Mouse (Mus musculus) embryonic facial prominence, embryonic 14.5 days (tissue): ENCODE data around the gene Crybb2. TPM values are rescaled to one million over a fixed set of nuclear protein-coding genes. Genes with fewer than 3 reads are reported as not detected.
"Not testable (repeated sequence)": the region's sequence is repeated elsewhere in the genome, so short reads cannot be mapped to it uniquely, and the experiment has no call there.

ENCODE experiments used
- ATAC-seq: fragments of 200-750 bp; cut with Nextera tagmentation; 2 replicates; pipeline ENCODE4 v1.8.0; 2017; ENCODE audit warnings: low read depth, moderate number of reproducible peaks, moderate TSS enrichment
- DNase-seq: peaks from one replicate; pipeline ENCODE4 v3.0.0-alpha.2; 2015; ENCODE audit warnings: low spot score
- H3K27ac ChIP-seq: fragments of 300-500 bp; sonication (generic); replicated peaks from 2 replicates; pipeline ENCODE4 v1.5.1; 2014; ENCODE audit warnings: low read depth, mild to moderate bottlenecking, low read length, moderate library complexity
- H3K27me3 ChIP-seq: fragments of 300-500 bp; sonication (generic); replicated peaks from 2 replicates; pipeline ENCODE4 v1.6.1; 2014; ENCODE audit warnings: low read length; ENCODE audit not compliant: control insufficient read depth, insufficient read depth
- H3K36me3 ChIP-seq: fragments of 300-500 bp; sonication (generic); 2 replicates; pipeline ENCODE4 v1.6.1; 2014; ENCODE audit warnings: low read length, mixed read lengths; ENCODE audit not compliant: control insufficient read depth, insufficient read depth
- H3K4me1 ChIP-seq: fragments of 300-500 bp; sonication (generic); 2 replicates; pipeline ENCODE4 v1.6.1; 2014; ENCODE audit warnings: antibody characterized with exemption, low read length; ENCODE audit not compliant: control insufficient read depth, insufficient read depth
- H3K4me2 ChIP-seq: fragments of 300-500 bp; sonication (generic); 2 replicates; pipeline ENCODE4 v1.6.1; 2014; ENCODE audit warnings: low read depth, mild to moderate bottlenecking, low read length, moderate library complexity, mixed read lengths
- H3K4me3 ChIP-seq: fragments of 300-500 bp; sonication (generic); 2 replicates; pipeline ENCODE4 v1.5.1; 2014; ENCODE audit warnings: low read depth, mild to moderate bottlenecking, low read length
- H3K9ac ChIP-seq: fragments of 300-500 bp; sonication (generic); 2 replicates; pipeline ENCODE4 v1.6.1; 2014; ENCODE audit warnings: low read depth, mild to moderate bottlenecking, low read length, moderate library complexity, mixed read lengths
- H3K9me3 ChIP-seq: fragments of 300-500 bp; sonication (generic); 2 replicates; pipeline ENCODE4 v1.6.1; 2016; ENCODE audit warnings: low read length; ENCODE audit not compliant: control insufficient read depth
- WGBS: fragments of 180-500 bp; shearing (Covaris S2); extraction: QIAGEN DNeasy Blood & Tissue Kit; methylation state at CpG from one replicate; pipeline ENCODE4 v1.1.7; 2014; 5-methylcytosine and 5-hydroxymethylcytosine counted together
- polyA plus RNA-seq: library from polyadenylated mRNA; unstranded; fragments of >200 nt; fragmentation: Nextera tagmentation; extraction: Ambion mirVana; gene quantifications from 2 replicates; pipeline ENCODE4 v1.2.1, GENCODE M21; 2014

The Crybb2 gene
- polyA plus RNA-seq, 1 experiment from 2014 or later, result not detected

DNA sequence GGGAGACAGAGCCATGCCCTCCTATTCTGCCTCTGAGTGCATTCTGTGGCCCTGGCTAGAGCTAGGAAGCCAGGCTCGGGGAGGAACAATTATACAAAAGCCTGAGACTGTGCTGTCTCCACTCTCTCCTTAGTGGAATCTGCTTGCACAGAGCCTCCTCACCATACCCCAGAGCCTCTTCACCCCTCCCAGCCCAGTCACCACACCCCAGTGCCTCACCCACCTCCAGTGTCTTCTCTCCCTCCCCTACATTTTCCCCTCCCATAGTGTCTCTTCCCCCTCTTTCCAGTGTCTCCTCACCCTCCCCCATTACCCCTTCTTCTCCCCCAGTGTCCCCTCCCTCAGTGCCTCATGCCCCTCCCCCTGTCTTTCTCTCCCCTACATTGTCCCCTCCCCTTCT is 41.0 kb upstream of the Crybb2 start:
- Histone ChIP-seq H3K27ac (no peak overlapping the region), H3K4me3 (no peak overlapping the region), H3K4me1 (peaks cover 6% of the 10 kb centered on the region; the same call in 1 of the 2 replicates), H3K4me2 (no peak overlapping the region), H3K36me3 (no peaks in the 10 kb centered on the region), H3K9me3 (no peaks in the 10 kb centered on the region), H3K9ac (0 out of 2 replicates have a peak overlapping the region, but pooled peaks have one; percentile 20), H3K27me3 (no peaks in the 10 kb centered on the region)
- DNase-seq (no peak), ATAC-seq (no peak)
- WGBS, result 0% methylated on average over 1 of the region's 1 CpGs

DNA sequence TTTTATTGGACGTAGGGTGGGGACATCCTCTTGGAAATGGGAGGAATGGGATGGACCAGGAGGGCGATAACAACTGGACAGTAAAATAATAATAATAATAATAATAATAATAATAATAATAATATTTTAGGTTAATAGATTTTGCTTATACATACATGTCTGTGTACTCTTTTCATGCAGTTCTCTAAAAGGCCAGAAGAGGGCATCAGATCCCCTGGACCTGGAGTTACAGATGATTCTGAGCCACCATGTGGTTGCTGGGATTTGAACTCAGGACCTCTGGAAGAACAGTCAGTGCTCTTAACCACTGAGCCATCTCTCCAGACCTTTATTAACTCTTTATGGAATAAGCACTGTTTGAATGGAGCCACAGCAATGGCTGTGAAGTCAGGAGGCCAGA is 39.7 kb upstream of the Crybb2 start:
- not testable (repeated sequence) for H3K4me2 ChIP-seq, H3K4me3 ChIP-seq, H3K27me3 ChIP-seq, H3K9ac ChIP-seq, H3K4me1 ChIP-seq, DNase-seq, H3K27ac ChIP-seq, H3K9me3 ChIP-seq, H3K36me3 ChIP-seq, ATAC-seq
- 87% methylated on average over 2 of the region's 2 CpGs for WGBS

DNA sequence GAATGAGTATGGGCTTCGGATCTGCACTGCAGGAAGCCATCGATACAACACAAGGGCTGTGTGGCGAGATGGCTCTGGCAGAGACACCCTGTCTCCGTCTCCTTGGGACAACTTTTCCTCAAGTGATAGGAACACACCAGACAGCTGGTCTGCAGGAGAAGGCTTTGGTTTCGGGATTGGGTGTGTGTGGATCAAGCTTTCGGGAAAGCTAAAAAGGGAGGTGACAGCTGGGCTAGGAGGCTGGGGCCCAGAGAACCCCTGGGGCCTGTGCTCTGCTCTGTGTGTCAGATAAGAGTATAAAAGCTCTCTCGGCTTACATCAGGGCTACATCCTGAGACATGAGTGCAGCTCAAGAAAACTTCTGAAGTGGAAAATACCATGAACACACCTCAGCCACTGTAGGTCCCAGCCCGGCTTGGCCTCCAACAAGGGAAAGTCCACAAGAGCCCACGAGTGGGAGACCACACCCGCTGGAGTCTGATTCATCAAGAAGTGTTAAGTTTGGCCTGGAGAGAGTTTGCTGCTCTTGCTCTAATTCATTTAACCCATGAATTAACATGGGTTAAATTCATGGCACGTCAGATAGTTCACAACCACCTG is 38.3 kb upstream of the Crybb2 start:
- peak; percentile 28; the same call in 1 of the 2 replicates for ATAC-seq
- Histone ChIP-seq H3K27ac (no peak overlapping the region; the same call in 1 of the 2 replicates), H3K36me3 (no peaks in the 10 kb centered on the region), H3K9ac (no peak overlapping the region), H3K4me3 (no peak overlapping the region), H3K4me2 (no peak overlapping the region), H3K4me1 (no peaks in the 10 kb centered on the region), H3K9me3 (no peaks in the 10 kb centered on the region), H3K27me3 (no peaks in the 10 kb centered on the region)
- peak; percentile 56 for DNase-seq
- 58% methylated on average over 11 of the region's 11 CpGs for WGBS

DNA sequence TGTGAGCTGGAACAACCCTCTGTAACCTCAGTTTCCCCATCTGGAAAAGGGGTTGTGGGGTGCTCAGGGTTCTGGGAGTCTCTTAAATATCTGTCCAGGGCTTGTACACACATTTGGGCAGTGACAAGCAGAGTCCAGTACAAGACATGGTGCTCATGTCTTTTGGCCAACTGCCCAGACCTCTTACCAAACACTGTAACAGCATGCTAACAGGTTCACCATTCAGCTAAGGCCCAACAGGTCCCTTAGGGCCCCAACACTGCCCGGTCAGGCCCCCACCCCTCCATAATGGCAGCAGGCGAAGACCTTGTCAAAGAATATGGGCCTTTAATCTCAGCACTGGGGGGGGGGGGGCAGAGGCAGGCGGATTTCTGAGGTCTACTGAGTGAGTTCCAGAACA is 37.8 kb upstream of the Crybb2 start:
- no peak overlapping the region for H3K27ac ChIP-seq
- H3K36me3 ChIP-seq, result no peaks in the 10 kb centered on the region
- H3K27me3 ChIP-seq, result no peaks in the 10 kb centered on the region
- ATAC-seq, result no peak
- no peak overlapping the region for H3K9ac ChIP-seq
- H3K4me3 ChIP-seq, result no peak overlapping the region
- no peaks in the 10 kb centered on the region for H3K4me1 ChIP-seq
- H3K4me2 ChIP-seq, result no peak overlapping the region
- no peaks in the 10 kb centered on the region for H3K9me3 ChIP-seq
- WGBS, result 69% methylated on average over 2 of the region's 3 CpGs
- no peak for DNase-seq

DNA sequence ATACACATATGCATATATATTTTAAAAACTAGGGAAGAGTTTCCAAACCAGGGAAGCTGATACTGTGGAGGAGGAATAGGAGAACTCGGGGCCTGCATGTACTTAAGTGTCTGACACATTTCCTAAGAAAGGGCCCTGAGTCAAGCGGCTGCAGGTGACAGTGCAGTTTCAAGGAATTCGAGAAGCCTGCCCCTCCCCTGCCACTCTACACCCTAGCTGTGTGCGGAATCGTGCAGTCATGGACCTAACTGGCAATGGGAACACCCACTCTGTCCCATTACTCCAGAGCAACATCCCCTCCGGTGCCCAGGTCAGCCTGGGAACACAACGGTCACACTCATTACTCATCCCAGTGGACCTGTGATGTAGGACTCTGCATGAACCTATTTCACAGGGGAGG is 36.7 kb upstream of the Crybb2 start:
- H3K27me3 ChIP-seq, result no peaks in the 10 kb centered on the region
- no peaks in the 10 kb centered on the region for H3K4me1 ChIP-seq
- H3K4me2 ChIP-seq, result no peak overlapping the region
- no peak overlapping the region for H3K27ac ChIP-seq
- ATAC-seq, result no peak; the same call in 1 of the 2 replicates
- WGBS, result 56% methylated on average over 7 of the region's 7 CpGs
- no peaks in the 10 kb centered on the region for H3K36me3 ChIP-seq
- no peak overlapping the region for H3K4me3 ChIP-seq
- no peak overlapping the region for H3K9ac ChIP-seq
- no peak for DNase-seq
- H3K9me3 ChIP-seq, result no peaks in the 10 kb centered on the region

DNA sequence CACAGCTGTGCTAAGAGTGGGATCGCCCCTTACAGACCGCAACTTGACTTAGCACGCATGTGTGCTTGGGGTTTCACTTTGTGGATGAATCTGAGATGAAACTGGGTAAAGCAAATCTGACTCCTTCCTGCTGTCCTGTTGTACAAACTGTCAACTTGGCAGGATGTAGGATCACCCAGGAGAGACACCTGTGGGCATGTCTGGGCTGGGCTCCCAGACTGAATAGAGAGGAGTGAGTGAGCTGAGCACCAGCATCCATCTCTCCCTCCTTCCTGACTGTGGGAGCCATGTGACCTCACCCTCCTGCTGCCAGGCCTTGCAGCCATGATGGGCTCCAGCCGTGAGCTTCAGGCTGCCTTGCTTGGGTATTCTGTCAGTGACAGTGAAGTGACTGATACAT is 35.6 kb upstream of the Crybb2 start:
- no peak overlapping the region for H3K27ac ChIP-seq
- no peak for DNase-seq
- WGBS, result 75% methylated on average over 4 of the region's 4 CpGs
- H3K9me3 ChIP-seq, result no peaks in the 10 kb centered on the region
- H3K27me3 ChIP-seq, result no peaks in the 10 kb centered on the region
- no peaks in the 10 kb centered on the region for H3K36me3 ChIP-seq
- no peak overlapping the region for H3K4me3 ChIP-seq
- ATAC-seq, result 0 out of 2 replicates have a peak, but pooled peaks have one; percentile 8
- no peak overlapping the region for H3K4me2 ChIP-seq
- no peak overlapping the region for H3K9ac ChIP-seq
- no peaks in the 10 kb centered on the region for H3K4me1 ChIP-seq

DNA sequence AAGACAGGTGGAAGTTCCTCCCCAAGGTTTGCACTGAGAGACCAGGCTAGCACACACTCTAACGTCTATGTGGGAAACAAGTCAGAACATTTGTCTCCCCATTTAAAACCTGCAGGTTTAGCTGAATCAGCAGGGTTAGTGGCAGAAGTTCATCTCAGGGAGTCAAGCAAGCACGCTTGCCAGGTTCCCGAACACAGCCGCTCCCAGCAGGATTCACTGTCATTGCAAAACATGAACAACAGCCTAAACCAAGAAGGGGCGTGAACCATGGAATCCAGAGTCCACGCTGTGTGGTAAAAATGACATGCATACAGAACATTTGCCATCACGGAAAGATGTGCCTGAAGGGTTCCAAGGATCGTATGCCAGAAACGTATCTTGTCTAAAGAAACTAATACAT is 35.1 kb upstream of the Crybb2 start:
- ATAC-seq, result no peak
- Histone ChIP-seq H3K4me2 (no peak overlapping the region), H3K27ac (no peak overlapping the region), H3K4me1 (no peaks in the 10 kb centered on the region), H3K36me3 (no peaks in the 10 kb centered on the region), H3K4me3 (no peak overlapping the region), H3K9me3 (no peaks in the 10 kb centered on the region), H3K9ac (no peak overlapping the region), H3K27me3 (no peaks in the 10 kb centered on the region)
- DNase-seq, result peak; percentile 35
- 79% methylated on average over 9 of the region's 9 CpGs for WGBS

DNA sequence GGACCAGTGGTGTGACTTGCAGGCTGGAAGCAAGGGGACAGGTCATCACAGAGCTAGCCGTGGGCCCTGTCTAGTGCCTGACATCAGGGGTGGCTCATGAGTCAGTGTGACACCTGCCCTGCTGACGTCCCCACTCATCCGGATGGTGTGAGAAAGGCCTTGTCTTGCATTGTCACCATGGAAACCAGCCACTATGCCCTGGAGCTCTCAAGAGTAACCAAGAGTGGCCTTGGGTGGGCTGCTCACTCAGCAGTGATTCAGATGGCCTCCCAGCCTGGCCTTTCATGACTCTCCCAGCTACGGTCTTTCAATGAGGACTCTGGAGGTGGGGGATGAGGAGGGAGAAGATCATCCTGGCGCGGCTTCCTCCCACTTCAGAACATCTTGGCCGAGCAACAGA is 32.5 kb upstream of the Crybb2 start:
- 77% methylated on average over 7 of the region's 7 CpGs for WGBS
- H3K36me3 ChIP-seq, result no peaks in the 10 kb centered on the region
- H3K4me2 ChIP-seq, result no peak overlapping the region
- no peak for ATAC-seq
- no peaks in the 10 kb centered on the region for H3K4me1 ChIP-seq
- no peak overlapping the region for H3K4me3 ChIP-seq
- H3K9ac ChIP-seq, result no peak overlapping the region
- no peaks in the 10 kb centered on the region for H3K27me3 ChIP-seq
- no peak overlapping the region for H3K27ac ChIP-seq
- no peaks in the 10 kb centered on the region for H3K9me3 ChIP-seq
- DNase-seq, result no peak

DNA sequence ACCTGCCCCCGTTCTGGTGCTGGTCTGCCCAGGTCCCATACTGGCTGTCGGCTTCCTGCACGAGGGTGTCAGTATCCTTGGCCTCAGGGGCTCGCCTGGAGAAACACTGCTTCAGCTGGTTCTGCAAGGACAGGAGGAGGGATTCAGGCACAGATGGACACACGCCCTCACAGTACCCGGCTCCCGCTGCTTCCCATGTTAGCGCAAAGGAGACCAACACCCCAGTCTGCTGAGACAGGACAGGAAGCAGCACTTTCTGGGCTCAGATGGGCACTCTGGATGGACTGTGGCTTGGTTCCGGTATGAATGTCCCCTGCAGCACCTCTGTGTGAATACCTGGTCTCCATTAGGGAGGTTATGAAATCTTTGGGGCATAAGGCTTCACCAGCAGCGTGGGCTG is 31.5 kb upstream of the Crybb2 start:
- H3K9ac ChIP-seq, result no peak overlapping the region
- no peaks in the 10 kb centered on the region for H3K4me1 ChIP-seq
- DNase-seq, result no peak
- no peaks in the 10 kb centered on the region for H3K36me3 ChIP-seq
- ATAC-seq, result no peak
- no peak overlapping the region for H3K4me3 ChIP-seq
- H3K4me2 ChIP-seq, result no peak overlapping the region
- WGBS, result 78% methylated on average over 10 of the region's 10 CpGs
- H3K9me3 ChIP-seq, result no peaks in the 10 kb centered on the region
- no peaks in the 10 kb centered on the region for H3K27me3 ChIP-seq
- no peak overlapping the region for H3K27ac ChIP-seq
